Mouse (Mus musculus): ENCODE measurements around the gene Gpr132. TPM values are rescaled to one million over a fixed set of nuclear protein-coding genes. Genes with fewer than 3 reads are reported as not detected.

Gpr132 gene
- polyA plus RNA-seq, 1 experiment from 2014 or later: 0.32 TPM

DNA sequence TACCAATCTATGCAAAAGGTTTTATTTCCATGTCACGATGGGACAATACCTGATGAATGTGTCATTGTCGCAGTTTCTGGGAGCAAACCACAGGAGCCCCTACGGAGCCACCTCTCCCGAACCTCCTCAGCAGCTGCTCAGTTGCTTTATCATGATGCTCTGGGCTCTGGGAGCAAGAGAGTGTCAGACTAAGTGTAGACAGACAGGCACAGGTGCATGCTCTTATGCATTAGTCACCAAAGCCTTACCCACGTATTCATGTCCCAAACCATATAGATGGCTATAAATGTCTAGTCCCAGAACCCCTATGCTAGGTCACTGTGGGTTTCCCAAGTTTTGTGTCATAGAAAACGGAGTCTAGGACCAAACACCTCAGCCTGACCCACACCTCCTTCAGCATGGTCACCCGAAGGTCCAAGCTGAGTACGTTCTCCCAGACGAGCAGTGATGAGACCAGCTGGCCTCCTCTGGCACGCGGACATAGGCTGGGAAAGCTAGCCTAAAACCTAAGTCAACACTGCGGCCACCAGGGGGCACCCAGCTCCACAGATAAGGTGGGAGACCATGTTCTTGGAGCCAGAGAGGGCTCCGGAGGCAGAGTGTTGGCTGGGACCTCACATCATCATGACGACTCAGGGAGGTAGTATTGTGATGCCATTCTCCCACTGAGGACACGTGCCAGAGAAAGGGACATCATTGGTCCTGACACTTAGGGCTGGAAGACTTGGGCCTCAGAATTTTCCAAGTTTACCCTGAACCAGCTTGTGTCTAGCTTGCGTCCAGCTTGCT is 7.4 kb upstream of the Gpr132 start:
- H3K36me3 ChIP-seq: no peaks in the 10 kb centered on the region
- H3K27me3 ChIP-seq (replicated peaks): peaks cover 100% of the 10 kb centered on the region
- no peak overlapping the region for H3K4me2 ChIP-seq
- no peak overlapping the region for H3K27ac ChIP-seq
- no peak overlapping the region for H3K4me3 ChIP-seq
- peak; percentile 25; the same call in 1 of the 2 replicates for ATAC-seq
- H3K9me3 ChIP-seq (replicated peaks): no peaks in the 10 kb centered on the region
- H3K4me1 ChIP-seq: peaks cover 29% of the 10 kb centered on the region
- 22% methylated on average over 16 of the region's 16 CpGs for WGBS (ENCODE audit: insufficient replicate concordance)
- no peak overlapping the region for H3K9ac ChIP-seq

DNA sequence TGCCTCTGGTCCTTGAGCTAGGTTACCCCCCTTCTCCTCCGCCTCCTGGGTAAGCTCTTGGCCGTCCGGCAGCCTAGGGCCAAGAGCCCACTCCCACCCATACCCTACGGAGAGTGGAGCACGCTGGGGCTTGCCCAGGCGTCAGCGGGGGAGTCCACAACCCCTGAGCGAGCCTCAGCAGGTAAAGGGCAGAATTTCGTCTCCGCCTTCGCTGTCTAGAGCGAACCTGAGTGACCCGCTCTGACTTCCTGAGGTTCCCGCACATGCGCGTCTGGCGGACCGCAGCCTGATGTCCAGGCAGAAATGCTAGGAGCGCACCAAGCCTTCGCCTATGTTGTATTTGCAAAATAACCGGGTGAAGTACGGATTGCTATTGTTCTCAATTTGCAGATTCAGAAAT is 6.2 kb upstream of the Gpr132 start:
- 12% methylated on average over 22 of the region's 22 CpGs for WGBS (ENCODE audit: insufficient replicate concordance)
- no peak for ATAC-seq
- Histone ChIP-seq H3K9ac (no peak overlapping the region), H3K9me3 (replicated peaks) (no peaks in the 10 kb centered on the region), H3K36me3 (no peaks in the 10 kb centered on the region), H3K27ac (no peak overlapping the region), H3K4me2 (peak overlapping the region; percentile 26; the same call in 1 of the 2 replicates), H3K4me3 (no peak overlapping the region), H3K27me3 (replicated peaks) (peaks cover 99% of the 10 kb centered on the region), H3K4me1 (peaks cover 39% of the 10 kb centered on the region)

DNA sequence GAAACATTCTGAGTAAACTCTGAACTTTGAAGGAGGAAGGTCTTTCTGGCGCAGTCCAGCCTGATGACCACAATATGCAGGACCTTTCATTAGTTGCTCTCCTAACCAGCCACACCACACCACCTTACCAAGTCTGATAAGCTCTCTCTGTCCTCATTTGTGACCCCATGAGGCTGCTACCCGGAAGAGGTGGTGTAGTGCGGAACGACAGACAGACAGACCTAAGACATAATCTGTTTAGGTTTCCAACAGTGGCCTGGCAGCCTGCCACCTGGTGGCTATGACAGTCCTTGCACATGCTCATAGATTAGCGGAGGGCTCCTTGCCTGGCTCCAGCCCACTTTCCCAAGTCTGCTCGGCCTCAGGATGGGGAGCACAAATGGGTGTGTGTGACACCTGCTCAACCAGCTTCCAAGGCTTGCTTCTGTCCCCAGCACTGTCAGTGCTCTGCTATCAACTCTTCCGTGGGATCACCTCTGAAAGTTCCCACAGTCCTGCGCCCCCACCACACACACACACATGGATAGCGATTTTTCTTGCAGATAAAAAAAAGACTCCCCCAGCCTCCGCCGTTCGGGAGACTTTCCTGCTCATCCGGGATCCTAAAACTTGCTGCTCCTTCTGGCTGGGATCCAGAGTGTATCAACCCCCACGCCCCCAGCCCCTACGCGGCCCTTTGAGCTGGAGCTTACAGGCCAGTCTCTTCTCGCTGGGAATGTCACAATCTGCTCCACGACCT is 5.6 kb upstream of the Gpr132 start:
- Histone ChIP-seq H3K9me3 (replicated peaks) (no peaks in the 10 kb centered on the region), H3K4me3 (no peak overlapping the region), H3K27ac (no peak overlapping the region), H3K4me2 (peak overlapping the region; percentile 26; the same call in 1 of the 2 replicates), H3K9ac (no peak overlapping the region), H3K36me3 (no peaks in the 10 kb centered on the region), H3K4me1 (peaks cover 39% of the 10 kb centered on the region), H3K27me3 (replicated peaks) (peaks cover 99% of the 10 kb centered on the region)
- 19% methylated on average over 18 of the region's 18 CpGs for WGBS (ENCODE audit: insufficient replicate concordance)
- 0 out of 2 replicates have a peak, but pooled peaks have one; percentile 10 for ATAC-seq

DNA sequence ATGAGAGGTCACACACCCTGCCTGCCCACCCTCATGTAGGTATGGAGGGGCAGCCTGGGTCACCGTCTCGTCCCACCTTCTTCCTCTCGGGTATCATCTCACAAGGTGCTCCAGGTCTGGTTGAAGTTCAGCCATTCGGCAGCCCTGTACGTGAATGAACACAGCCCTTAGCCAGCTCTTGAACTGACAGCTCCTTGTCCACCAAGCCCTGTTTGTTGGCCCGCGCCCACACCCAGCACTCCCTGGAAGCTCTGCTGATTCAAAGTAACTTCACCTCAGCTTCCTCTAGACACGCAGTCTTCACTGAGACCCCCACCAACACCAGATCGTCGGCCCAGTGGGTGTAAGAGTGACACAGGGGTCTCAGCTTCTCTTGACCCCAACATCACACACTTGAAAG is 5.0 kb upstream of the Gpr132 start:
- Histone ChIP-seq H3K27ac (no peak overlapping the region), H3K9me3 (replicated peaks) (no peaks in the 10 kb centered on the region), H3K9ac (no peak overlapping the region), H3K4me3 (no peak overlapping the region), H3K4me2 (no peak overlapping the region), H3K4me1 (peaks cover 39% of the 10 kb centered on the region), H3K27me3 (replicated peaks) (peaks cover 98% of the 10 kb centered on the region), H3K36me3 (no peaks in the 10 kb centered on the region)
- 65% methylated on average over 10 of the region's 10 CpGs for WGBS (ENCODE audit: insufficient replicate concordance)
- ATAC-seq: no peak

DNA sequence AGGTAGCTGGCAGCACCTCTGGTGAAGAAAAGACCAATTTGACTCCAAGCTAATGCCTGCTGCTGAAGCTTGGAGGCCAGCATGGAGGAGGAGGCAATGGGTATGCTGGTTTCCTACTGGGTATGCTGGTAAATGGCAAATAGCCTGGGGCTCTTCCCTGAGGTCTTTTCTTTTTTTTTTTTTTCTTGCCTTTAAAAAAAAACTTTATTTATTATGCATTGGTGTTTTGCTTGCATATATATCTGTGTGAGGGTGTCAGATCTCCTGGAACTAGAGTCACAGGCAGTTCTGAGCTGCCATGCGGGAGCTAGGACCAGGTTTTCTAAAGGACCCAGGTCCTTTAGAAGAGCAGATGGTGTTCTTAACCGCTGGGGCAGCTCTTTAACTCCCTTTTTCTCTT is 3.2 kb upstream of the Gpr132 start:
- WGBS (ENCODE audit: insufficient replicate concordance): 67% methylated on average over 2 of the region's 2 CpGs
- Histone ChIP-seq H3K9ac (no peak overlapping the region), H3K27me3 (replicated peaks) (peaks cover 81% of the 10 kb centered on the region), H3K4me2 (no peak overlapping the region), H3K27ac (no peak overlapping the region), H3K9me3 (replicated peaks) (no peaks in the 10 kb centered on the region), H3K4me1 (peaks cover 24% of the 10 kb centered on the region), H3K36me3 (no peaks in the 10 kb centered on the region), H3K4me3 (no peak overlapping the region)
- ATAC-seq: no peak

DNA sequence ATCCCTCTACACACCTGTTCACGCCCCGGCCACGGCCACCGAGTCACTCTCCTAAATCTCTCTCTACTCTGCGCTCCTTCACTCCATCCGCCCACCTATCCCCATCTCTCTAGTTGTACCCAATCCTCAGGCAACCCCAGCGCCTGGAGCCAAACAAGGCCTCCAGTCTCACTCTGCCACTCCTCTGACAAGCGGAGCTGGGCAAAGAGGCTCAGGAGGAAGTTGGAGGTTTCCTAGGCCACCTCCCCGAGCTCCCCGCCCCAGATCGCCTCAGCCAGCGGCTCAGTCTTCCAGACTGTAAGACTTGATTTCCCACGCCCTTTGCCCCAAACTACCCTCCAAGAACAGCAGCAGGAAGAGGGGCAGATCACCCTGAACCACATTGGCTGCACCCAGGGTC is 2.7 kb upstream of the Gpr132 start:
- ATAC-seq: no peak
- Histone ChIP-seq H3K4me2 (no peak overlapping the region), H3K27ac (no peak overlapping the region), H3K27me3 (replicated peaks) (peaks cover 79% of the 10 kb centered on the region), H3K9me3 (replicated peaks) (no peaks in the 10 kb centered on the region), H3K4me3 (no peak overlapping the region), H3K9ac (no peak overlapping the region), H3K4me1 (peaks cover 19% of the 10 kb centered on the region), H3K36me3 (no peaks in the 10 kb centered on the region)
- 16% methylated on average over 13 of the region's 13 CpGs for WGBS (ENCODE audit: insufficient replicate concordance)

DNA sequence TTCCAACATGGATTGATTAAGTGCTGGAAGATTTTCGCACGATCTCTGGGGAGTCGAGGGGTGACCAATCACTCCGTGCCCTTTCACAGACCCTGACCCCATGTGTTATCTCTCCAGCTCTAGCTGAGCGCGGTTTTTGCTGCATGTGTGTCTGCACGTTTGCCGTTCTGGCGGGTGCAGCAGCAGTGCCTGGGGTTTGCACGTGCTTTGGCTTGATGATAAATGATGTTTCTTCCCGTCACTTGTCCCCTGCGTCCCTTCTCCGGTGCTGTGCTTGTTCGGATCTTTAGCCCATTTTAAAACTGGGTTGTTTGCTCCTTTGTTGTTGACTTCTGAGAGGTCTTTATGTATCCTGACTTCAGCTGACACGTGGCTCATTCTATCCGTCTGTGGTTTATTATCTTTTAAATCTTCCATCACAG is 1.8 kb upstream of the Gpr132 start:
- Histone ChIP-seq H3K4me2 (peak overlapping the region; percentile 7; the same call in 1 of the 2 replicates), H3K9me3 (replicated peaks) (no peaks in the 10 kb centered on the region), H3K4me1 (peaks cover 19% of the 10 kb centered on the region), H3K27ac (no peak overlapping the region), H3K27me3 (replicated peaks) (peaks cover 70% of the 10 kb centered on the region), H3K9ac (no peak overlapping the region), H3K4me3 (no peak overlapping the region), H3K36me3 (no peaks in the 10 kb centered on the region)
- no peak for ATAC-seq
- WGBS (ENCODE audit: insufficient replicate concordance): 7% methylated on average over 16 of the region's 16 CpGs

DNA sequence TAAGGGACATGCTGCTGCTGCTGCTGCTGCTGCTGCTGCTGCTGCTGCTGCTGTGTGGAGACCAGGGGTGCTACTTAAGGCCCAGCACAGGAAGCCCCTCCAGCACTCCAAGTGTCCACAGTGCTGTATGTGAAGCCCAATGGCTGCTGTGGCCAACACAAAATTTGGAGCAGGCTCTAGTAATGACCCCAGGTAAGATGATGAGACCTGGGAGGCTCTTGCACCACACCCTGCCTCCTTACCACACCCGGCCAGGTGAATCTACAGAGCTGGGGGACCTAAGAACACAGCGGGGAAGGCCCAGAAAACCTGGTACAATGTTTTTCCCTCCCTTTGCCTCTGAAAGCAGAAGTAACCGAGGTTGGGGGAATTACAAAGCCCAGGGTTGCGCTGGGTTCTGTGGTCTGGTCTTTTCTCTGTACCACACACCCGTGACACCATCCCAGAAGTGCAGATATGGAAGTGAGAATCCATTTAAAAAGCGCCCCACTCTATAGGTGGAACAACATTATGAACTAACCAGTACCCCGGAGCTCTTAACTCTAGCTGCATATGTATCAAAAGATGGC is 838 bp downstream of the Gpr132 start:
- 0 out of 2 replicates have a peak, but pooled peaks have one; percentile 12 for ATAC-seq
- H3K4me3 ChIP-seq: no peak overlapping the region
- no peak overlapping the region for H3K4me2 ChIP-seq
- H3K36me3 ChIP-seq: no peaks in the 10 kb centered on the region
- H3K9me3 ChIP-seq (replicated peaks): no peaks in the 10 kb centered on the region
- peaks cover 14% of the 10 kb centered on the region for H3K4me1 ChIP-seq
- no peak overlapping the region for H3K27ac ChIP-seq
- no peak overlapping the region for H3K9ac ChIP-seq
- WGBS (ENCODE audit: insufficient replicate concordance): 50% methylated on average over 7 of the region's 7 CpGs
- peaks cover 43% of the 10 kb centered on the region for H3K27me3 ChIP-seq (replicated peaks)

DNA sequence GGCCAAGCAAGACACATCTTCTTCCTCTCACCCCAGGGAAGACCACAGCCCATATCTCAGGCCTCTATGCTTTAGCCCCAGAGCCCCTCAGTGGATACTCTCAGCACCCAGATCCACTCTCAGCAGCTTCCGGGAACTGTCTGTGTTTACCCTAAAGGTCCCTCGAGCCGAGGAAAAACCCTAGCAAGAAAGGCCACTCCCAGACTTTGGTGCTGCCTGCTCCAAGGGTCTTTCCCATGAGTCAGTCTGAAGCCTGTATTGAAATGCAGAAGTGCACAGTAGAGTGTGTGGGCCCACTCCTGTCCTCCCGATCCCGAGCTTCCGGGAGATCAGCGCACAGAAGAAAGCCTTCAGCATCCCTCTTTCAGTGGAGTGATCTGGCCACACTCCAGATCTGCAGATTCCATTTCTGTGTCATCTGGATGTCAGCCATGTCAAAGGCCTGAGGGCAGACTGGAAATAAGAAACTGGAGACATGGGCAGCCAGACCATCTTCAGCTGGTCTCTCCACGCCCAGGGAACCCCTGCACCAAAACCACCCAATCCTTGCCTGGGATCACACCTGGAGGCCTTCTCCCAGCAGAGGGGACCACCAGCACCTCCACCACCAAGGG is 1.5 kb downstream of the Gpr132 start:
- H3K9ac ChIP-seq: no peak overlapping the region
- 72% methylated on average over 8 of the region's 8 CpGs for WGBS (ENCODE audit: insufficient replicate concordance)
- H3K9me3 ChIP-seq (replicated peaks): no peaks in the 10 kb centered on the region
- peaks cover 14% of the 10 kb centered on the region for H3K4me1 ChIP-seq
- H3K27me3 ChIP-seq (replicated peaks): peaks cover 37% of the 10 kb centered on the region
- no peak overlapping the region for H3K27ac ChIP-seq
- H3K4me3 ChIP-seq: no peak overlapping the region
- no peak for ATAC-seq
- no peaks in the 10 kb centered on the region for H3K36me3 ChIP-seq
- no peak overlapping the region for H3K4me2 ChIP-seq

DNA sequence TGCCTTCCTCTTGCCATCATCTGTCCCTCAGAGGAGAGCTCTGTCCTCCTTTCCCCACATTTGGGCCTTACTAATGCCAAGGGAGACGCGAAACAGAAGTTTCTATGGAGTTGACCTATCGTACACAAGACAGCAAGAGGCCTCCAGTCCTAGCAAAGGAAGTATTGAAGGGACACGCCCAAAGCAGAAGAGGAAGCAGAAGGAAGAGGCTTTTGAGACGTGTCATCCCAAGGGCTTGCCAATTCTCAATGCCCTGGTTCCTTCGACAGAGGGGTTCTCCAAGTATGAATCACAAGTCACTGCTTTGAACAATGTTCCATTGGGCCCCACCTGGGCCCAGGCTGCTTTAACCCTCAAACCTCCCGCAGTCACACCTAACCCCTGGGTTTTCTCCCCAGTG is 3.2 kb downstream of the Gpr132 start:
- Histone ChIP-seq H3K36me3 (no peaks in the 10 kb centered on the region), H3K9me3 (replicated peaks) (no peaks in the 10 kb centered on the region), H3K27me3 (replicated peaks) (peaks cover 21% of the 10 kb centered on the region), H3K4me1 (peaks cover 9% of the 10 kb centered on the region; the same call in 1 of the 2 replicates), H3K9ac (no peak overlapping the region), H3K4me2 (no peak overlapping the region), H3K27ac (no peak overlapping the region), H3K4me3 (no peak overlapping the region)
- no peak for ATAC-seq
- WGBS (ENCODE audit: insufficient replicate concordance): 41% methylated on average over 7 of the region's 7 CpGs

DNA sequence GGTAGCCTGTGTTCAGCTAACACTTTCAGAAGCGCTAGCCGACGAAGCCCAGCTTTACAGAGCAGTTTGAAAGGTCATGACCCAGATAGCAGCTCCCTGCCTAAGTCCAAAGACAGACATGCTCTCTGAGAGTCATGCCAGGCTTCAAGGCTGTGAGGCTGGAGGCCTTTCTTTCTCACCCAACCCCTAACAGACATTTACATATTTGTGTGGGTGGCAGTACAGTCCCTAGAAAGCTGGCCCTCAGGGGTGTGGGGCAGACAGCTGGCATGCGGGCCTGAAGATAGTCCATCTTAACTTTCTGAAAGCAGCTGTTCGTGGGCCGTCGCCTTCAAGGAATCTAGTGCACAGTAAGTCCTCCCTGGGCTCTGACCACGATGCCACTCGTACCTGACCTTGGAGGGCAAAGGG is 6.1 kb downstream of the Gpr132 start:
- Histone ChIP-seq H3K4me2 (no peak overlapping the region), H3K9me3 (replicated peaks) (no peaks in the 10 kb centered on the region), H3K4me3 (no peak overlapping the region), H3K4me1 (peaks cover 3% of the 10 kb centered on the region; the same call in 1 of the 2 replicates), H3K27me3 (replicated peaks) (0 out of 2 replicates have a peak, but pooled peaks cover 3% of the 10 kb centered on the region), H3K27ac (no peak overlapping the region), H3K36me3 (no peaks in the 10 kb centered on the region), H3K9ac (no peak overlapping the region)
- 64% methylated on average over 9 of the region's 9 CpGs for WGBS (ENCODE audit: insufficient replicate concordance)
- ATAC-seq: no peak

Measured in liver, embryonic 12.5 days (tissue).